Mouse (Mus musculus) midbrain, embryonic 13.5 days (tissue): ENCODE measurements around the gene Gm20481. TPM values are rescaled to one million over a fixed set of nuclear protein-coding genes. Genes with fewer than 3 reads are reported as not detected.
A peak's percentile ranks its signal among the peaks of the same experiment; 100 is the strongest.
"Not testable (repeated sequence)": the region's sequence is repeated elsewhere in the genome, so short reads cannot be mapped to it uniquely, and the experiment has no call there.

Source experiments
- ATAC-seq: fragments of 200-750 bp; cut with Nextera tagmentation; 2 replicates; pipeline ENCODE4 v1.8.0; 2017; ENCODE audit warnings: mild to moderate bottlenecking, moderate TSS enrichment, moderate library complexity
- H3K27ac ChIP-seq: fragments of 300-500 bp; sonication (generic); 2 replicates; pipeline ENCODE4 v1.5.1; 2015; ENCODE audit warnings: inconsistent platforms, mild to moderate bottlenecking, moderate library complexity
- H3K27me3 ChIP-seq: fragments of 300-500 bp; sonication (generic); 2 replicates; pipeline ENCODE4 v1.6.1; 2015; ENCODE audit warnings: mild to moderate bottlenecking, inconsistent platforms
- H3K36me3 ChIP-seq: fragments of 300-500 bp; sonication (generic); 2 replicates; pipeline ENCODE4 v1.6.1; 2015; ENCODE audit warnings: mild to moderate bottlenecking, inconsistent platforms
- H3K4me1 ChIP-seq: fragments of 300-500 bp; sonication (generic); replicated peaks from 2 replicates; pipeline ENCODE4 v1.6.1; 2015; ENCODE audit warnings: inconsistent platforms
- H3K4me2 ChIP-seq: fragments of 300-500 bp; sonication (generic); replicated peaks from 2 replicates; pipeline ENCODE4 v1.6.1; 2015; ENCODE audit warnings: moderate library complexity, mild to moderate bottlenecking, inconsistent platforms
- H3K4me3 ChIP-seq: fragments of 300-500 bp; sonication (generic); replicated peaks from 2 replicates; pipeline ENCODE4 v1.5.1; 2015; ENCODE audit warnings: mild to moderate bottlenecking, inconsistent platforms
- H3K9ac ChIP-seq: fragments of 300-500 bp; sonication (generic); replicated peaks from 2 replicates; pipeline ENCODE4 v1.6.1; 2015; ENCODE audit warnings: mild to moderate bottlenecking, inconsistent platforms
- H3K9me3 ChIP-seq: fragments of 300-500 bp; sonication (generic); 2 replicates; pipeline ENCODE4 v1.6.1; 2016; ENCODE audit warnings: mild to moderate bottlenecking, inconsistent platforms
- WGBS: fragments of 180-500 bp; shearing (Covaris S2); methylation state at CpG from one replicate; pipeline ENCODE4 v1.1.7; 2015; 5-methylcytosine and 5-hydroxymethylcytosine counted together
- polyA plus RNA-seq: library from polyadenylated mRNA; unstranded; fragments of >200 nt; fragmentation: Nextera tagmentation; extraction: Ambion mirVana; gene quantifications from 2 replicates; pipeline ENCODE4 v1.2.1, GENCODE M21; 2015

Gene Gm20481
- polyA plus RNA-seq, 1 experiment from 2014 or later, result not detected

- H3K27me3 ChIP-seq, result no peaks in the 10 kb centered on the region
- H3K4me1 ChIP-seq, result peaks cover 43% of the 10 kb centered on the region
- peak overlapping the region; percentile 96 for H3K27ac ChIP-seq
- peak overlapping the region; percentile 97 for H3K9ac ChIP-seq
- no peaks in the 10 kb centered on the region for H3K9me3 ChIP-seq
- peak; percentile 41 for ATAC-seq
- WGBS, result under 1% methylated on average over 35 of the region's 35 CpGs
- H3K4me3 ChIP-seq, result peak overlapping the region; percentile 94
- peak overlapping the region; percentile 100 for H3K4me2 ChIP-seq
- peaks cover 25% of the 10 kb centered on the region for H3K36me3 ChIP-seq
Measured at GRCm38 (mm10) chr17:35001452-35002152, 31.9 kb downstream of the Gm20481 start.

- Histone ChIP-seq H3K4me2 (peak overlapping the region; percentile 100), H3K9me3 (no peaks in the 10 kb centered on the region), H3K4me1 (peaks cover 40% of the 10 kb centered on the region), H3K27ac (no peak overlapping the region), H3K9ac (peak overlapping the region; percentile 97), H3K4me3 (peak overlapping the region; percentile 94), H3K36me3 (peaks cover 31% of the 10 kb centered on the region), H3K27me3 (no peaks in the 10 kb centered on the region)
- no peak for ATAC-seq
- 12% methylated on average over 12 of the region's 12 CpGs for WGBS
Measured at GRCm38 (mm10) chr17:35002153-35002865, 32.6 kb downstream of the Gm20481 start.

GRCm38 (mm10) chr17:35003022-35003838 is 33.5 kb downstream of the Gm20481 start:
- no peak overlapping the region for H3K27ac ChIP-seq
- WGBS, result 77% methylated on average over 9 of the region's 9 CpGs
- H3K9me3 ChIP-seq, result no peaks in the 10 kb centered on the region
- H3K4me2 ChIP-seq, result peak overlapping the region; percentile 100
- no peak for ATAC-seq
- peaks cover 40% of the 10 kb centered on the region for H3K36me3 ChIP-seq
- peak overlapping the region; percentile 94 for H3K4me3 ChIP-seq
- H3K9ac ChIP-seq, result peak overlapping the region; percentile 97; the same call in 1 of the 2 replicates
- peaks cover 40% of the 10 kb centered on the region for H3K4me1 ChIP-seq
- H3K27me3 ChIP-seq, result no peaks in the 10 kb centered on the region

- peaks cover 50% of the 10 kb centered on the region for H3K36me3 ChIP-seq
- no peak overlapping the region for H3K4me3 ChIP-seq
- WGBS, result 96% methylated on average over 17 of the region's 17 CpGs
Measured at GRCm38 (mm10) chr17:35004075-35004717, 34.5 kb downstream of the Gm20481 start.

GRCm38 (mm10) chr17:35005158-35005557 is 35.4 kb downstream of the Gm20481 start:
- Histone ChIP-seq H3K4me3 (no peak overlapping the region), H3K4me2 (no peak overlapping the region), H3K4me1 (peaks cover 23% of the 10 kb centered on the region), H3K27me3 (no peaks in the 10 kb centered on the region), H3K9ac (no peak overlapping the region), H3K27ac (no peak overlapping the region), H3K36me3 (peaks cover 58% of the 10 kb centered on the region), H3K9me3 (no peaks in the 10 kb centered on the region)
- ATAC-seq, result no peak
- WGBS, result 91% methylated on average over 10 of the region's 10 CpGs

More at GRCm38 (mm10) chr17:35004075-35004717, 34.5 kb downstream of the Gm20481 start:
- Histone ChIP-seq H3K4me1 (peaks cover 33% of the 10 kb centered on the region), H3K9ac (no peak overlapping the region), H3K9me3 (no peaks in the 10 kb centered on the region), H3K27ac (no peak overlapping the region), H3K27me3 (no peaks in the 10 kb centered on the region), H3K4me2 (no peak overlapping the region)
- no peak for ATAC-seq

GRCm38 (mm10) chr17:35005902-35006301 is 36.2 kb downstream of the Gm20481 start:
- not testable (repeated sequence) for H3K27me3 ChIP-seq, ATAC-seq, H3K9ac ChIP-seq, H3K9me3 ChIP-seq, H3K27ac ChIP-seq, H3K4me2 ChIP-seq, H3K4me3 ChIP-seq
- H3K36me3 ChIP-seq, result peaks cover 66% of the 10 kb centered on the region
- WGBS, result 100% methylated on average over 4 of the region's 5 CpGs
- H3K4me1 ChIP-seq, result peaks cover 23% of the 10 kb centered on the region

- H3K4me1 ChIP-seq, result peaks cover 11% of the 10 kb centered on the region
- H3K27ac ChIP-seq, result no peak overlapping the region
- H3K36me3 ChIP-seq, result peaks cover 81% of the 10 kb centered on the region
- H3K9ac ChIP-seq, result no peak overlapping the region
- no peaks in the 10 kb centered on the region for H3K9me3 ChIP-seq
- 96% methylated on average over 7 of the region's 7 CpGs for WGBS
- no peak overlapping the region for H3K4me3 ChIP-seq
- no peak overlapping the region for H3K4me2 ChIP-seq
- no peaks in the 10 kb centered on the region for H3K27me3 ChIP-seq
- ATAC-seq, result no peak
Measured at GRCm38 (mm10) chr17:35007387-35007991, 37.8 kb downstream of the Gm20481 start.

GRCm38 (mm10) chr17:35009586-35009985 is 39.9 kb downstream of the Gm20481 start:
- Histone ChIP-seq H3K9ac (no peak overlapping the region), H3K27ac (no peak overlapping the region), H3K27me3 (no peaks in the 10 kb centered on the region), H3K9me3 (no peaks in the 10 kb centered on the region), H3K4me2 (no peak overlapping the region), H3K36me3 (peaks cover 96% of the 10 kb centered on the region), H3K4me3 (no peak overlapping the region), H3K4me1 (no peaks in the 10 kb centered on the region)
- ATAC-seq, result no peak
- 84% methylated on average over 7 of the region's 7 CpGs for WGBS

GRCm38 (mm10) chr17:35011440-35011839 is 41.7 kb downstream of the Gm20481 start:
- H3K9me3 ChIP-seq, result no peaks in the 10 kb centered on the region
- no peak overlapping the region for H3K4me2 ChIP-seq
- H3K9ac ChIP-seq, result no peak overlapping the region
- H3K36me3 ChIP-seq, result peaks cover 98% of the 10 kb centered on the region
- WGBS, result 96% methylated on average over 8 of the region's 8 CpGs
- H3K27ac ChIP-seq, result no peak overlapping the region
- H3K27me3 ChIP-seq, result no peaks in the 10 kb centered on the region
- peaks cover 5% of the 10 kb centered on the region; the same call in 1 of the 2 replicates for H3K4me1 ChIP-seq
- no peak overlapping the region for H3K4me3 ChIP-seq
- no peak for ATAC-seq

GRCm38 (mm10) chr17:35012430-35012829 is 42.7 kb downstream of the Gm20481 start:
- H3K27me3 ChIP-seq, result no peaks in the 10 kb centered on the region
- no peaks in the 10 kb centered on the region for H3K9me3 ChIP-seq
- H3K4me3 ChIP-seq, result no peak overlapping the region
- no peak for ATAC-seq
- H3K4me2 ChIP-seq, result no peak overlapping the region
- H3K27ac ChIP-seq, result no peak overlapping the region
- H3K4me1 ChIP-seq, result peaks cover 7% of the 10 kb centered on the region; the same call in 1 of the 2 replicates
- no peak overlapping the region for H3K9ac ChIP-seq
- peaks cover 99% of the 10 kb centered on the region for H3K36me3 ChIP-seq
- WGBS, result 93% methylated on average over 13 of the region's 13 CpGs

- H3K9ac ChIP-seq, result no peak overlapping the region
- H3K36me3 ChIP-seq, result peaks cover 95% of the 10 kb centered on the region
- no peak overlapping the region for H3K4me3 ChIP-seq
- ATAC-seq, result no peak
- H3K4me2 ChIP-seq, result no peak overlapping the region
- no peaks in the 10 kb centered on the region for H3K27me3 ChIP-seq
- 89% methylated on average over 6 of the region's 6 CpGs for WGBS
- no peak overlapping the region for H3K27ac ChIP-seq
- H3K4me1 ChIP-seq, result peaks cover 7% of the 10 kb centered on the region; the same call in 1 of the 2 replicates
- H3K9me3 ChIP-seq, result no peaks in the 10 kb centered on the region
Measured at GRCm38 (mm10) chr17:35013221-35013620, 43.5 kb downstream of the Gm20481 start.
